ENCODE assay signal across 22 mouse cellular contexts in genomic region chr4:142039662-142040353, GRCm38 (mm10). TPM values are rescaled to one million over a fixed set of nuclear protein-coding genes. Genes with fewer than 3 reads are reported as not detected.
DNase-seq lines count a peak whose midpoint lies in the region; ATAC-seq and TF ChIP-seq lines count a peak whose summit lies in the region.
"Had no signal": no experiment of that assay in that cellular context is flagged by ENCODE, and none has a peak within 500 bp of the region (broad histone marks: within the 10 kb centered on the region; RNA-seq: fewer than 3 reads in every experiment).

No protein-coding gene starts in this region.

- no peak for TF ChIP-seq CTCF in heart, adult 2 months (IDR thresholded peaks at IDR 0.05)
- no peak for TF ChIP-seq CTCF in forebrain, postnatal 0 days (IDR thresholded peaks at IDR 0.05; ENCODE audit: low read depth)

- H3K4me2 ChIP-seq in intestine, embryonic 16.5 days (ENCODE audit: low read depth, low read length), result no peak overlapping the region
- no peak overlapping the region for H3K4me2 ChIP-seq in intestine, embryonic 15.5 days (replicated peaks)
- peak overlapping the region; percentile 44 for H3K4me2 ChIP-seq in liver, embryonic 13.5 days
- H3K4me2 ChIP-seq in forebrain, postnatal 0 days (ENCODE audit: low read depth), result no peak overlapping the region
- H3K4me2 ChIP-seq: hindbrain, embryonic 14.5 days; limb, embryonic 13.5 days; lung, embryonic 15.5 days; midbrain, embryonic 11.5 days had no signal

- H3K27me3 ChIP-seq in heart, adult 2 months (ENCODE audit: control insufficient read depth, insufficient read depth, low read length), result no peaks in the 10 kb centered on the region
- no peaks in the 10 kb centered on the region for H3K27me3 ChIP-seq in intestine, embryonic 16.5 days (replicated peaks; ENCODE audit: control insufficient read depth, insufficient read depth, low read length)
- H3K27me3 ChIP-seq in intestine, embryonic 15.5 days (replicated peaks), result no peaks in the 10 kb centered on the region
- peaks cover 17% of the 10 kb centered on the region for H3K27me3 ChIP-seq in liver, embryonic 13.5 days
- no peaks in the 10 kb centered on the region for H3K27me3 ChIP-seq in forebrain, postnatal 0 days (ENCODE audit: insufficient read depth, low read length)
- peaks cover 7% of the 10 kb centered on the region for H3K27me3 ChIP-seq in forebrain, embryonic 10.5 days (ENCODE audit: poor library complexity, severe bottlenecking)
- H3K27me3 ChIP-seq: limb, embryonic 13.5 days; lung, embryonic 15.5 days; Patski had no signal

- 56% methylated on average over 9 of the region's 9 CpGs for WGBS in heart, adult 2 months
- WGBS in intestine, embryonic 16.5 days, result 81% methylated on average over 9 of the region's 9 CpGs
- WGBS in intestine, embryonic 15.5 days, result 85% methylated on average over 9 of the region's 9 CpGs
- 32% methylated on average over 9 of the region's 9 CpGs for WGBS in liver, embryonic 13.5 days (ENCODE audit: insufficient replicate concordance)
- 93% methylated on average over 9 of the region's 9 CpGs for WGBS in forebrain, postnatal 0 days
- 90% methylated on average over 9 of the region's 9 CpGs for WGBS in forebrain, embryonic 10.5 days

- peak overlapping the region; percentile 64 for H3K27ac ChIP-seq in heart, adult 2 months
- H3K27ac ChIP-seq in intestine, embryonic 16.5 days (ENCODE audit: low read length), result peak overlapping the region; percentile 9; the same call in 1 of the 2 replicates
- no peak overlapping the region for H3K27ac ChIP-seq in intestine, embryonic 15.5 days
- H3K27ac ChIP-seq in liver, embryonic 13.5 days, result peak overlapping the region; percentile 68
- H3K27ac ChIP-seq in forebrain, postnatal 0 days (ENCODE audit: low read depth, low read length), result no peak overlapping the region
- H3K27ac ChIP-seq in forebrain, embryonic 10.5 days, result no peak overlapping the region
- H3K27ac ChIP-seq: hindbrain, embryonic 14.5 days; limb, embryonic 13.5 days; lung, embryonic 15.5 days had no signal

- DNase-seq in heart, adult 2 months, result peak in 1 of 2 experiments; percentile 12
- no peak for DNase-seq in heart, postnatal 36 days
- peak; percentile 38 for DNase-seq in liver, embryonic 13.5 days
- no peak for DNase-seq in forebrain, postnatal 0 days
- DNase-seq in ovary, postnatal 14 days (ENCODE audit: low spot score), result no peak
- DNase-seq in forebrain, embryonic 10.5 days (ENCODE audit: extremely low spot score, low spot score), result no peak
- DNase-seq: adrenal gland, adult 8-10 months; cerebellum, postnatal 10 days; embryo, embryonic 11 days; gastrocnemius, postnatal 10 days; lung, postnatal 4 days; right cerebral cortex, postnatal 14 days; spleen, adult 18-20 months; thymus, postnatal 36 days had no signal

- H3K4me3 ChIP-seq in heart, adult 2 months, result no peak overlapping the region
- no peak overlapping the region for H3K4me3 ChIP-seq in intestine, embryonic 16.5 days (ENCODE audit: low read length)
- no peak overlapping the region for H3K4me3 ChIP-seq in intestine, embryonic 15.5 days (replicated peaks)
- H3K4me3 ChIP-seq in liver, embryonic 13.5 days (replicated peaks), result no peak overlapping the region
- no peak overlapping the region for H3K4me3 ChIP-seq in forebrain, postnatal 0 days (ENCODE audit: low read depth, low read length)
- no peak overlapping the region for H3K4me3 ChIP-seq in forebrain, embryonic 10.5 days
- H3K4me3 ChIP-seq: limb, embryonic 13.5 days; lung, embryonic 15.5 days had no signal

- no peaks in the 10 kb centered on the region for H3K4me1 ChIP-seq in heart, adult 2 months (ENCODE audit: control insufficient read depth, insufficient read depth, low read length)
- H3K4me1 ChIP-seq in intestine, embryonic 16.5 days (ENCODE audit: control insufficient read depth, insufficient read depth, low read length), result peaks cover 27% of the 10 kb centered on the region
- peaks cover 24% of the 10 kb centered on the region for H3K4me1 ChIP-seq in intestine, embryonic 15.5 days (replicated peaks)
- H3K4me1 ChIP-seq in liver, embryonic 13.5 days (replicated peaks), result peaks cover 32% of the 10 kb centered on the region
- H3K4me1 ChIP-seq in forebrain, postnatal 0 days (ENCODE audit: insufficient read depth), result no peaks in the 10 kb centered on the region
- peaks cover 43% of the 10 kb centered on the region for H3K4me1 ChIP-seq in forebrain, embryonic 10.5 days

- no peaks in the 10 kb centered on the region for H3K9me3 ChIP-seq in intestine, embryonic 16.5 days (ENCODE audit: control insufficient read depth, low read length)
- no peaks in the 10 kb centered on the region for H3K9me3 ChIP-seq in intestine, embryonic 15.5 days
- no peaks in the 10 kb centered on the region for H3K9me3 ChIP-seq in liver, embryonic 13.5 days (replicated peaks)
- H3K9me3 ChIP-seq in forebrain, postnatal 0 days (ENCODE audit: low read length), result no peaks in the 10 kb centered on the region
- no peaks in the 10 kb centered on the region for H3K9me3 ChIP-seq in forebrain, embryonic 10.5 days
- H3K9me3 ChIP-seq: limb, embryonic 13.5 days; lung, embryonic 15.5 days had no signal

- no peak for ATAC-seq in intestine, embryonic 16.5 days
- ATAC-seq in intestine, embryonic 15.5 days, result no peak
- peak; percentile 95 for ATAC-seq in liver, embryonic 13.5 days (ENCODE audit: low read depth)
- no peak for ATAC-seq in forebrain, postnatal 0 days
- ATAC-seq: CD4-positive, CD25-positive, alpha-beta regulatory T cell, adult 4 months; Patski had no signal

- no peaks in the 10 kb centered on the region for H3K79me2 ChIP-seq in heart, adult 2 months (replicated peaks; ENCODE audit: control insufficient read depth, insufficient read depth, low read length)

- intact Hi-C loops in heart, adult 2 months (cut with DNase I), result no loop called here
- intact Hi-C loops in heart, postnatal 36 days (cut with DNase I), result no loop called here

- H3K9ac ChIP-seq in heart, adult 2 months (ENCODE audit: low read depth, low read length), result no peak overlapping the region
- no peak overlapping the region for H3K9ac ChIP-seq in intestine, embryonic 16.5 days (ENCODE audit: low read depth, low read length)
- no peak overlapping the region for H3K9ac ChIP-seq in intestine, embryonic 15.5 days
- peak overlapping the region; percentile 39; the same call in 1 of the 2 replicates for H3K9ac ChIP-seq in liver, embryonic 13.5 days
- H3K9ac ChIP-seq in forebrain, postnatal 0 days, result no peak overlapping the region
- H3K9ac ChIP-seq: hindbrain, embryonic 14.5 days; limb, embryonic 13.5 days; lung, embryonic 15.5 days had no signal

- peak; percentile 34; the same call in 1 of the 2 replicates for TF ChIP-seq EP300 in heart, adult 2 months (IDR thresholded peaks at IDR 0.05; ENCODE audit: insufficient read depth, low read depth, low read length)

- no peaks in the 10 kb centered on the region for H3K36me3 ChIP-seq in heart, adult 2 months (ENCODE audit: control insufficient read depth, insufficient read depth, low read length)
- H3K36me3 ChIP-seq in intestine, embryonic 16.5 days (ENCODE audit: control insufficient read depth, insufficient read depth, low read length), result 0 out of 2 replicates have a peak, but pooled peaks cover 3% of the 10 kb centered on the region
- H3K36me3 ChIP-seq in intestine, embryonic 15.5 days, result 0 out of 2 replicates have a peak, but pooled peaks cover 8% of the 10 kb centered on the region
- peaks cover 3% of the 10 kb centered on the region; the same call in 1 of the 2 replicates for H3K36me3 ChIP-seq in liver, embryonic 13.5 days
- H3K36me3 ChIP-seq in forebrain, postnatal 0 days (ENCODE audit: insufficient read depth), result no peaks in the 10 kb centered on the region
- H3K36me3 ChIP-seq in forebrain, embryonic 10.5 days (replicated peaks), result no peaks in the 10 kb centered on the region

- no peak for TF ChIP-seq POLR2A in heart, adult 2 months (IDR thresholded peaks at IDR 0.05; ENCODE audit: insufficient read depth, low read depth, low read length)

RNA-seq across cellular contexts. Expression of gene Fhad1, which starts 24.9 kb away (rescaled TPM):
- total RNA-seq in heart, adult 2 months (2021), result under 1 TPM; 0.47 to 0.55 TPM
- 0.47 and 0.53 TPM in 2 replicates for polyA plus RNA-seq in heart, adult 2 months (2012; rRNA removed)
- not detected for total RNA-seq in heart, postnatal 36 days (2021)
- 1.4 and 2.3 TPM in 2 replicates for polyA plus RNA-seq in intestine, embryonic 16.5 days (2015; fragmentation: Nextera tagmentation; extraction: Ambion mirVana)
- 1.4 and 2.3 TPM in 2 replicates for polyA plus RNA-seq in intestine, embryonic 15.5 days (2015; fragmentation: Nextera tagmentation; extraction: Ambion mirVana)
- polyA plus RNA-seq in liver, embryonic 13.5 days (2015; fragmentation: Nextera tagmentation; extraction: Ambion mirVana), result 0.32 and 0.41 TPM in 2 replicates
- 2.0 and 3.9 TPM in 2 replicates for total RNA-seq in forebrain, postnatal 0 days (2014; rRNA removed)
- 3.5 and 4.6 TPM in 2 replicates for polyA plus RNA-seq in forebrain, postnatal 0 days (2015; fragmentation: Nextera tagmentation; extraction: Ambion mirVana)
- polyA plus RNA-seq in forebrain, embryonic 10.5 days (2016; fragmentation: Nextera tagmentation; extraction: Ambion mirVana), result 0.39 and 0.50 TPM in 2 replicates

RNA-seq across cellular contexts. Expression of gene Tmem51, which starts 44.3 kb away (rescaled TPM):
- 1 to 10 TPM; 5.5 to 6.0 TPM for total RNA-seq in heart, adult 2 months (2021)
- 9.9 and 13.1 TPM in 2 replicates for polyA plus RNA-seq in heart, adult 2 months (2012; rRNA removed)
- total RNA-seq in heart, postnatal 36 days (2021), result 1 to 10 TPM; 5.1 to 5.2 TPM
- polyA plus RNA-seq in intestine, embryonic 16.5 days (2015; fragmentation: Nextera tagmentation; extraction: Ambion mirVana), result 160 and 206 TPM in 2 replicates
- 103 and 109 TPM in 2 replicates for polyA plus RNA-seq in intestine, embryonic 15.5 days (2015; fragmentation: Nextera tagmentation; extraction: Ambion mirVana)
- polyA plus RNA-seq in liver, embryonic 13.5 days (2015; fragmentation: Nextera tagmentation; extraction: Ambion mirVana), result 13.5 and 16.4 TPM in 2 replicates
- 3.5 and 5.7 TPM in 2 replicates for total RNA-seq in forebrain, postnatal 0 days (2014; rRNA removed)
- 6.1 and 7.4 TPM in 2 replicates for polyA plus RNA-seq in forebrain, postnatal 0 days (2015; fragmentation: Nextera tagmentation; extraction: Ambion mirVana)
- 6.6 and 6.7 TPM in 2 replicates for polyA plus RNA-seq in forebrain, embryonic 10.5 days (2016; fragmentation: Nextera tagmentation; extraction: Ambion mirVana)

Comparison
In these comparisons a context has a peak if more than half of its experiments do, and no peak if none do; other contexts are left out.
1. H3K27ac ChIP-seq: peak in heart, adult 2 months (single experiment), intestine, embryonic 16.5 days (single experiment) and liver, embryonic 13.5 days (single experiment); none in intestine, embryonic 15.5 days (single experiment), forebrain, postnatal 0 days (single experiment) and forebrain, embryonic 10.5 days (single experiment).